Mouse (Mus musculus): Measurements from ENCODE around the gene Slc25a29. TPM values are rescaled to one million over a fixed set of nuclear protein-coding genes. Genes with fewer than 3 reads are reported as not detected.
A peak's percentile ranks its signal among the peaks of the same experiment; 100 is the strongest.

Slc25a29 gene
- polyA plus RNA-seq, 1 experiment = 4.0 TPM

- WGBS = under 1% methylated on average over 84 of the region's 127 CpGs
- H3K36me3 ChIP-seq (ENCODE audit: control insufficient read depth, insufficient read depth, low read length) = no peaks in the 10 kb centered on the region
Observed at GRCm38 (mm10) chr12:108792546-108793452, 42.9 kb downstream of the Slc25a29 start, which contains the start of gene Yy1. Gene Yy1 (plus strand): TSS chr12:108792973.

GRCm38 (mm10) chr12:108792152-108792545 is 43.5 kb downstream of the Slc25a29 start:
- H3K4me3 ChIP-seq (ENCODE audit: low read depth, low read length) = peak overlapping the region; percentile 95
- no peaks in the 10 kb centered on the region for H3K36me3 ChIP-seq (ENCODE audit: control insufficient read depth, insufficient read depth, low read length)
- WGBS = under 1% methylated on average over 52 of the region's 52 CpGs
- H3K4me1 ChIP-seq (ENCODE audit: control insufficient read depth, insufficient read depth, insufficient read length, low read length) = no peaks in the 10 kb centered on the region; the same call in 1 of the 2 replicates
- H3K27ac ChIP-seq (ENCODE audit: insufficient read depth, low read depth, low read length) = peak overlapping the region; percentile 67
- TF ChIP-seq POLR2A (IDR thresholded peaks at IDR 0.05; ENCODE audit: low read depth, low read length) = peak; percentile 33; the same call in 1 of the 2 replicates
- TF ChIP-seq CTCF (IDR thresholded peaks at IDR 0.05; ENCODE audit: extremely low read depth, insufficient read length, insufficient replicate concordance, low read depth, low read length) = no peak
- H3K27me3 ChIP-seq (ENCODE audit: control insufficient read depth, insufficient read depth, low read length) = no peaks in the 10 kb centered on the region

More at GRCm38 (mm10) chr12:108792546-108793452, 42.9 kb downstream of the Slc25a29 start, which contains the start of gene Yy1:
- H3K4me1 ChIP-seq (ENCODE audit: control insufficient read depth, insufficient read depth, insufficient read length, low read length) = no peaks in the 10 kb centered on the region; the same call in 1 of the 2 replicates
- peak within 1 kb of the TSS; percentile 99 for H3K27ac ChIP-seq (ENCODE audit: insufficient read depth, low read depth, low read length)
- TF ChIP-seq POLR2A (IDR thresholded peaks at IDR 0.05; ENCODE audit: low read depth, low read length) = peak; percentile 65
- TF ChIP-seq CTCF (IDR thresholded peaks at IDR 0.05; ENCODE audit: extremely low read depth, insufficient read length, insufficient replicate concordance, low read depth, low read length) = no peak
- H3K4me3 ChIP-seq (ENCODE audit: low read depth, low read length) = peak within 1 kb of the TSS; percentile 95
- H3K27me3 ChIP-seq (ENCODE audit: control insufficient read depth, insufficient read depth, low read length) = no peaks in the 10 kb centered on the region

- Histone ChIP-seq H3K36me3 (ENCODE audit: control insufficient read depth, insufficient read depth, low read length) (no peaks in the 10 kb centered on the region), H3K27ac (ENCODE audit: insufficient read depth, low read depth, low read length) (no peak overlapping the region), H3K27me3 (ENCODE audit: control insufficient read depth, insufficient read depth, low read length) (no peaks in the 10 kb centered on the region), H3K4me1 (ENCODE audit: control insufficient read depth, insufficient read depth, insufficient read length, low read length) (no peaks in the 10 kb centered on the region; the same call in 1 of the 2 replicates), H3K4me3 (ENCODE audit: low read depth, low read length) (no peak overlapping the region)
- no peak for TF ChIP-seq CTCF (IDR thresholded peaks at IDR 0.05; ENCODE audit: extremely low read depth, insufficient read length, insufficient replicate concordance, low read depth, low read length)
- TF ChIP-seq POLR2A (IDR thresholded peaks at IDR 0.05; ENCODE audit: low read depth, low read length) = no peak
- WGBS = 83% methylated on average over 2 of the region's 2 CpGs
Observed at GRCm38 (mm10) chr12:108787329-108787728, 48.4 kb downstream of the Slc25a29 start.

- no peak overlapping the region for H3K27ac ChIP-seq (ENCODE audit: insufficient read depth, low read depth, low read length)
- TF ChIP-seq CTCF (IDR thresholded peaks at IDR 0.05; ENCODE audit: extremely low read depth, insufficient read length, insufficient replicate concordance, low read depth, low read length) (no peak), POLR2A (IDR thresholded peaks at IDR 0.05; ENCODE audit: low read depth, low read length) (no peak)
- no peaks in the 10 kb centered on the region for H3K27me3 ChIP-seq (ENCODE audit: control insufficient read depth, insufficient read depth, low read length)
- H3K4me3 ChIP-seq (ENCODE audit: low read depth, low read length) = no peak overlapping the region
- H3K4me1 ChIP-seq (ENCODE audit: control insufficient read depth, insufficient read depth, insufficient read length, low read length) = no peaks in the 10 kb centered on the region; the same call in 1 of the 2 replicates
- 88% methylated on average over 4 of the region's 4 CpGs for WGBS
- H3K36me3 ChIP-seq (ENCODE audit: control insufficient read depth, insufficient read depth, low read length) = no peaks in the 10 kb centered on the region
Observed at GRCm38 (mm10) chr12:108785161-108785560, 50.5 kb downstream of the Slc25a29 start.

- 96% methylated on average over 7 of the region's 7 CpGs for WGBS
- no peak overlapping the region for H3K4me3 ChIP-seq (ENCODE audit: low read depth, low read length)
- H3K36me3 ChIP-seq (ENCODE audit: control insufficient read depth, insufficient read depth, low read length) = no peaks in the 10 kb centered on the region
- TF ChIP-seq POLR2A (IDR thresholded peaks at IDR 0.05; ENCODE audit: low read depth, low read length) (no peak), CTCF (IDR thresholded peaks at IDR 0.05; ENCODE audit: extremely low read depth, insufficient read length, insufficient replicate concordance, low read depth, low read length) (no peak)
- H3K27ac ChIP-seq (ENCODE audit: insufficient read depth, low read depth, low read length) = no peak overlapping the region
- no peaks in the 10 kb centered on the region for H3K27me3 ChIP-seq (ENCODE audit: control insufficient read depth, insufficient read depth, low read length)
- H3K4me1 ChIP-seq (ENCODE audit: control insufficient read depth, insufficient read depth, insufficient read length, low read length) = no peaks in the 10 kb centered on the region
Observed at GRCm38 (mm10) chr12:108780108-108780877, 55.4 kb downstream of the Slc25a29 start.

Other genes starting within 250 kb of the Slc25a29 start
- 211 and 406 TPM in 2 replicates for gene Degs2, start 133.6 kb downstream of the Slc25a29 start, polyA plus RNA-seq (2012; rRNA removed)
- gene Yy1, start 42.9 kb downstream of the Slc25a29 start, polyA plus RNA-seq (2012; rRNA removed) = 10.5 and 22.4 TPM in 2 replicates
- 6.4 and 7.9 TPM in 2 replicates for gene Slc25a47, start 163 bp upstream of the Slc25a29 start, polyA plus RNA-seq (2012; rRNA removed)
- gene Wdr25, start 57.7 kb upstream of the Slc25a29 start, polyA plus RNA-seq (2012; rRNA removed) = 2.3 and 8.8 TPM in 2 replicates
- gene Wars, start 58.3 kb upstream of the Slc25a29 start, polyA plus RNA-seq (2012; rRNA removed) = 49.6 and 65.7 TPM in 2 replicates
- 1.7 and 1.9 TPM in 2 replicates for gene Begain, start 232.3 kb upstream of the Slc25a29 start, polyA plus RNA-seq (2012; rRNA removed)

All from small intestine, adult 2 months (tissue).